Mouse (Mus musculus) hindbrain, embryonic 11.5 days (tissue): ENCODE measurements at regions not wholly inside any gene's neighbourhood (a gene's known extent, or its start where the extent isn't known, plus 50 kb on each side); places are given as distances from the start of the nearest gene placed in this dataset.

Experiments
- ATAC-seq: fragments of 200-750 bp; cut with Nextera tagmentation; 2 replicates; pipeline ENCODE4 v1.8.0; 2017; ENCODE audit warnings: mild to moderate bottlenecking, moderate TSS enrichment, moderate library complexity; ENCODE audit not compliant: low FRiP score
- DNase-seq: peaks from one replicate; pipeline ENCODE4 v3.0.0-alpha.2; 2015; ENCODE audit warnings: low spot score
- H3K27ac ChIP-seq: fragments of 300-500 bp; sonication (generic); 2 replicates; pipeline ENCODE4 v1.5.1; 2014; ENCODE audit warnings: mild to moderate bottlenecking, low read depth, low read length
- H3K27me3 ChIP-seq: fragments of 300-500 bp; sonication (generic); 2 replicates; pipeline ENCODE4 v1.6.1; 2014; ENCODE audit warnings: mild to moderate bottlenecking, low read length, moderate library complexity, mixed read lengths; ENCODE audit not compliant: control insufficient read depth, insufficient read depth
- H3K36me3 ChIP-seq: fragments of 300-500 bp; sonication (generic); 2 replicates; pipeline ENCODE4 v1.6.1; 2014; ENCODE audit warnings: mild to moderate bottlenecking, low read length, moderate library complexity, mixed read lengths; ENCODE audit not compliant: control insufficient read depth, insufficient read depth
- H3K4me1 ChIP-seq: fragments of 300-500 bp; sonication (generic); replicated peaks from 2 replicates; pipeline ENCODE4 v1.6.1; 2014; ENCODE audit warnings: low read length, mixed read lengths; ENCODE audit not compliant: control insufficient read depth, insufficient read depth
- H3K4me2 ChIP-seq: fragments of 300-500 bp; sonication (generic); replicated peaks from 2 replicates; pipeline ENCODE4 v1.6.1; 2014; ENCODE audit warnings: mild to moderate bottlenecking, low read depth, low read length
- H3K4me3 ChIP-seq: fragments of 300-500 bp; sonication (generic); 2 replicates; pipeline ENCODE4 v1.5.1; 2014; ENCODE audit warnings: low read depth, low read length
- H3K9ac ChIP-seq: fragments of 300-500 bp; sonication (generic); 2 replicates; pipeline ENCODE4 v1.6.1; 2014; ENCODE audit warnings: low read depth, low read length
- H3K9me3 ChIP-seq: fragments of 300-500 bp; sonication (generic); 2 replicates; pipeline ENCODE4 v1.6.1; 2016; ENCODE audit warnings: low read length; ENCODE audit not compliant: control insufficient read depth
- WGBS: fragments of 180-500 bp; shearing (Covaris S2); extraction: QIAGEN DNeasy Blood & Tissue Kit; methylation state at CpG from one replicate; pipeline ENCODE4 v1.1.7; 2014; 5-methylcytosine and 5-hydroxymethylcytosine counted together

DNA sequence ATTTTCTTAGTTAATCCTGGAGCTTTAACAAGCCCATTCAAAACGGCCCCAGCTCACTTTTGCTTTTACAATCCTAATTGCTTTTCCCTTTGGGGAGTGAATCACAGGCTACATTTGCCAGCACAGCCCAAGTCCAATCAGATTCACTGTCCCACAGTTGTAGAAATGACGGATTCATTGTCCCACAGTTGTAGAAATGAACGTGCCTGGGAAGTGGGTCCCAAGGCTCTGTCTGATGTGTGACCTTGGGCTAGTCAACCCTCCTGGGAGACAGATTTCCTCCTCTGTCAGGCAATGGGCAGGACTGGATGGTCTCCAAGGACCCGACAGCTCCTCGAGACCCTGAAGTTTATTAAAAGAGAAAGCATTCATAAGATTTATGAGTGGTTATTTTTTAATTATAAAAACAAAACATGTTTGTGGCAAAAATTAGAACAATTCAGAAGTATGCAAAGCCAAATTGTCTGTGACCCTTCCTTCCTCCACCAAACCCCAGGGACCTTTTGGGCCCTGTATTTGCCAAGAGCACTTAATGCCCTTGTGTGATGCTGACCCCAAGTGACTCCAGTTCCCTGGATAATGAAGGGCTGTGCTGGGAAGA is 93.1 kb downstream of the Fam43a start:
- H3K4me3 ChIP-seq, result no peak overlapping the region
- no peaks in the 10 kb centered on the region for H3K9me3 ChIP-seq
- DNase-seq (no peak), ATAC-seq (no peak)
- 69% methylated on average over 5 of the region's 5 CpGs for WGBS
- no peaks in the 10 kb centered on the region for H3K27me3 ChIP-seq
- no peaks in the 10 kb centered on the region for H3K4me1 ChIP-seq
- H3K9ac ChIP-seq, result no peak overlapping the region
- no peak overlapping the region for H3K27ac ChIP-seq
- no peak overlapping the region for H3K4me2 ChIP-seq
- H3K36me3 ChIP-seq, result no peaks in the 10 kb centered on the region

DNA sequence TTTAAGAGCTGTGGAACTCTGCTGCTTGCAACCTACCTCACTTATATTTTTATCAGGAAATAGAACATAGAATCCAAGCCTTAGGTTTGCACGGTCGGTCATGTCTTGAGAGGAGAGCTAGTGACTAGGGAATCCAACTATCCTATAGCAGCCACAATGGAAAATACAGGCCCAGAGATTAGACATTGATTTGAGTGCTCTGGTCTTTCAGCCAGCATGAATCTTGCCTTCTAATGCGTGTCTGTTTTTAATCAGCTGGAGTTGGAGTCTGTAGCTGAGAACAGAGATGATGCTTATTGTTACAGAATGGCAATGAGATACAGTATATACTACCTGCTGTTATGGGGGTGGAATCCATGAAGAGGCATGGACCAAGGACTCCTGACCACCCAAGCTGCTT is 93.7 kb downstream of the Fam43a start:
- Histone ChIP-seq H3K27me3 (no peaks in the 10 kb centered on the region), H3K4me2 (no peak overlapping the region), H3K9me3 (no peaks in the 10 kb centered on the region), H3K36me3 (no peaks in the 10 kb centered on the region), H3K27ac (no peak overlapping the region), H3K9ac (no peak overlapping the region), H3K4me1 (no peaks in the 10 kb centered on the region), H3K4me3 (no peak overlapping the region)
- DNase-seq (no peak), ATAC-seq (no peak)
- 83% methylated on average over 3 of the region's 3 CpGs for WGBS

DNA sequence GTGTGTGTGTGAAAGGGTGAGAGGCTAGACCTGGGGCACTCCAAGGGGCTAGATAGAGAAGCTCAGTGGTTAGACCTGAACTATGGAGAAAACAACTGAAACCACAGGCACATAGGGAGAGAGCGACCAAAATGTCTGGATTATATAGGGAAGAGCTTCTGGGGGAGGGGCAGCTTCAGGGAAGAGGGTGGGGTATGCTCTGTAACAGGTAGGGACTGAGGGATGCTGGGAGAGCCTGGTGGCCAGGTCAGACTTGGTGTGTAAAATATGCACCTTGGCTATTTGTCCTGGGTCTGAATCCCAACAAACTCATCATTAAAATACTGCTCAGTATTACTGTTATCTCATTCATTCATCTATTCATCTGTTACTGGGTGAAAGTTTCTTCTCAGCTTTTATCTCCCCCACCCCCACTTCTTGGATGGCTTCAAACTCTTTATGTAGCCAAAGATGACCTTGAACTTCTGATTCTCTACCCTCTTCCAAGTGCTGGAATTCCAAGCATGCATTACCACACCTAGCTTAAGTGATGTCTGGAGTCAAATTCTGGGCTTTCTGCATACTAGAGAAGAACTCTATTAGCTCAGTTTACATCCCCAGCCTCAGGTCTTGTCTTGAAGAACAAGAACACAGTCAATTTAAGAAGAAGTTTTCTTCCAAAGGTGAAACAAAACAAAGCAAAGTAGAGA is 94.5 kb downstream of the Fam43a start:
- H3K27ac ChIP-seq, result no peak overlapping the region
- DNase-seq, result no peak
- H3K9ac ChIP-seq, result no peak overlapping the region
- no peaks in the 10 kb centered on the region for H3K36me3 ChIP-seq
- no peak for ATAC-seq
- H3K4me2 ChIP-seq, result no peak overlapping the region
- no peaks in the 10 kb centered on the region for H3K4me1 ChIP-seq
- H3K4me3 ChIP-seq, result no peak overlapping the region
- no peaks in the 10 kb centered on the region for H3K27me3 ChIP-seq
- 83% methylated on average over 1 of the region's 1 CpGs for WGBS
- H3K9me3 ChIP-seq, result no peaks in the 10 kb centered on the region

DNA sequence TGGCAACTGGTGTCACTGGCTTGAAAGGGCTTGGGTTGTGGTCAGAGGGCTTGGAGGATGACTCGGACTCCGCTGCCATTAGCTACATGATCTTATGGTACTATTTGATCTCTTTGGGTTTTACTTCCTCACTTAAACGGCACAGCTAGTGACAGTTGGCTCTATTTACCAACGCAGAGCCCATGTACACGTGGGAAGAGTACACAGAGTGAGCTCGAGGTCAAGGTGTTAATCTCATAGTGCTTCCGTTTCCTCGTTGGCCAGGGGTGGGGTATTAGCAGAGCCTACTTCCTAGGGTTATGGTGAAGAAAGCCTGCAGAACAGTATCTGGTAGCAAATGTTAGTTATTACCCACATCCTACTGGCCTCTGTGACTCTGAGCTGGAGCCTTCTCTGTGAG is 96.2 kb downstream of the Fam43a start:
- Histone ChIP-seq H3K4me1 (no peaks in the 10 kb centered on the region), H3K4me2 (no peak overlapping the region), H3K36me3 (no peaks in the 10 kb centered on the region), H3K27me3 (no peaks in the 10 kb centered on the region), H3K4me3 (no peak overlapping the region), H3K9me3 (no peaks in the 10 kb centered on the region), H3K27ac (no peak overlapping the region), H3K9ac (no peak overlapping the region)
- WGBS, result 92% methylated on average over 8 of the region's 8 CpGs
- ATAC-seq (no peak), DNase-seq (no peak)

DNA sequence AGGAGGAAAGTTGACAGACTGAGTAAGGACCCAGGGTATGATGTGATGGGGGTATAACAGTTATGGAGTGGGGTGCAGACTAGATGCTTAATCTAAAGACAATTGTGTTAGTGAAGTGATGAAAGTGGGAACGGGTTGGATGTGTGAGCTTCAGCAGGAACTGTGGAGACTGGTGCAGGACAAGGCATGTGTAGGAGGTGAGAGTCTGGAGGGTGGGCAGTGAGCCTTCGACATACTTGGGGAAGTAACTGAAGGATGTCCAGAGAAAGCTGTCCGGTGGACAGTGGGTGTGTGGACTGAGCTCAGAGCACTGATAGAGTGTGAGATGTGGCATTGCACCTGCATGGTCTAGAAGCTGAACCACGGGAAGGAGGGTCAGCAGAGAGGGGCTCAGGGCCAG is 97.7 kb downstream of the Fam43a start:
- DNase-seq (no peak), ATAC-seq (no peak)
- H3K4me2 ChIP-seq, result no peak overlapping the region
- H3K9me3 ChIP-seq, result no peaks in the 10 kb centered on the region
- no peak overlapping the region for H3K9ac ChIP-seq
- no peaks in the 10 kb centered on the region for H3K4me1 ChIP-seq
- H3K36me3 ChIP-seq, result no peaks in the 10 kb centered on the region
- no peaks in the 10 kb centered on the region for H3K27me3 ChIP-seq
- no peak overlapping the region for H3K27ac ChIP-seq
- 85% methylated on average over 4 of the region's 4 CpGs for WGBS
- no peak overlapping the region for H3K4me3 ChIP-seq

DNA sequence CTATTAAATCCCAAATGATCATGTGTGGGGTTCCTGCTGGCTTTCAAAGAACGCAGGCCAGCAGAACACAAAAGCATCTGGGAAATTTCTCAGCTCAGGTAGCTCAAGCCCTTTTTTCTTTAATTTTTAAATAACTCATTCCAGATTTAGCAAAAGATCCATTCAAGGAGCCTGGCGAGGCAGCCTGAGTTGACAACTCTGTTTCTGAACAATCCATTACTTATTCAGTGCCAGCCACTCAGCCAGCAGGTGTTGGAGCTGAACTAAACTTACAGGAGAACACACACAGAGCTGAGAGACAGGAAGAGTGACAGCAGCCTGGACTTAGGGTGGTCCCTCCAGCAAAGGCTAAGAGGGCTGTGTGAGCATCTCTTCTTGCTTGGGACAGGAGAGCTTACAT is 98.3 kb downstream of the Fam43a start:
- H3K9ac ChIP-seq, result no peak overlapping the region
- H3K4me3 ChIP-seq, result no peak overlapping the region
- ATAC-seq (no peak), DNase-seq (no peak)
- no peaks in the 10 kb centered on the region for H3K27me3 ChIP-seq
- WGBS, result 64% methylated on average over 2 of the region's 2 CpGs
- no peak overlapping the region for H3K27ac ChIP-seq
- no peaks in the 10 kb centered on the region for H3K9me3 ChIP-seq
- no peaks in the 10 kb centered on the region for H3K36me3 ChIP-seq
- no peaks in the 10 kb centered on the region for H3K4me1 ChIP-seq
- H3K4me2 ChIP-seq, result no peak overlapping the region

DNA sequence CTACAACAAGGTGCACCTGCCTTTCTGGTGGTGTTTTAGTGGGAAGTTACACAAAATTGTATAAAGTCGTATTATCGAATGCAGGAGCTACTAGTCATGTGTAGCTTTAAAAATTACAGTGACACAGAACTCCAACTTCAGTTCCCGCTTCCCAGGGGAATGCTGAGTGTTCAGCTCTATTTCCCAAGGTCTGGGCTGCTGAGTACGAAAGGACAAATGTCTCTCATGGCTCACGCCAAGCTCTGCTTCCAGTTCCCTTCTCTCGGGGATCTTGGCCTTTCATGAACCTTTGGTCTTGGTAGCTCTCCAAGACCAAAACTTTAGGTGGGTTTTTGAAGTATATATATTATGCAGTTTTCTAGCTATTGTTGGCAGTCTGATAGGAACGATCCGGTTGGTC is 104.3 kb downstream of the Fam43a start:
- no peaks in the 10 kb centered on the region for H3K36me3 ChIP-seq
- H3K4me1 ChIP-seq, result no peaks in the 10 kb centered on the region
- no peak overlapping the region for H3K4me2 ChIP-seq
- no peaks in the 10 kb centered on the region for H3K9me3 ChIP-seq
- H3K27ac ChIP-seq, result no peak overlapping the region
- DNase-seq (no peak), ATAC-seq (no peak)
- no peaks in the 10 kb centered on the region for H3K27me3 ChIP-seq
- WGBS, result 92% methylated on average over 8 of the region's 8 CpGs
- no peak overlapping the region for H3K4me3 ChIP-seq
- H3K9ac ChIP-seq, result no peak overlapping the region

DNA sequence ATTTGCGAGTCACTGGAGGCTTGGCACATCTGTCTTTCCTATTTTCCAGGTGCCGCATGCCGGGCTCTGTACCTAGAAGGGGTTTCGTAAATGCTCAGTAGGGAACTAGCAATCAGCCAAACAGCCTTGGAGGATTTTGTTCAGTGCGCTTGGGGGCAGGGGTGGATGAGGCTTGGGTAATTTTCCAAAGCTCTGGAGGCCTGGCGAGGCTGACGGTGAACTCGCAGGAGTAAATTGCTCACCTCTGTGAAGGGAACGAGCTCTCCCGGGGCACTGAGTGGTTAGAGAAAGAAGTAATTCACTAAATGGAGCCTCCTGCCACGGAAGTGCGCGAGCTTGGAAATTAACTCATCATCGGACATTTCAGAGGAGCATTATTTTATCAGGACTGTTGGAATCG is 110.0 kb downstream of the Fam43a start:
- Histone ChIP-seq H3K9ac (no peak overlapping the region), H3K27ac (no peak overlapping the region), H3K4me1 (no peaks in the 10 kb centered on the region), H3K4me2 (no peak overlapping the region), H3K36me3 (no peaks in the 10 kb centered on the region), H3K27me3 (no peaks in the 10 kb centered on the region), H3K9me3 (no peaks in the 10 kb centered on the region), H3K4me3 (no peak overlapping the region)
- ATAC-seq (no peak), DNase-seq (no peak)
- 74% methylated on average over 15 of the region's 15 CpGs for WGBS

DNA sequence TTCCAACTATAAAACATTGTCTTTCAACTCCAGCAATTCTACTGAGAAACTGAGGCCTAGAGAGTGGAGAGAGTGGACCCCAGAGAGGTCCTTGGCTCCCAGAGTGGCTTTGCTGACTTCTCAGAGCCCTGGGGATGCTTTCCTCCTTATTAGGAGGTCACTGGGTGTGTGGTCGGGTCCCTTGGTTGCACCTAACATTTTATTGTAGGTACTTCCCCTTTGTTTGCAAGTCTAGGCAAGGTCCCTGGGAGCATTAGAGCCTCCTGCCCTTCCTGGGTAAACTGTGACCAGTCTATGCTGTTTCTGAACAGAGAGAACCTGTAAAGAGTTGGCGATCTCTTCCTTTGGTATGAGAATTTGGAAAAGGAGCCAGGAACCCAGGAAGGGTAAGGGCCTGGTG is 110.5 kb downstream of the Fam43a start:
- H3K9ac ChIP-seq, result no peak overlapping the region
- 80% methylated on average over 2 of the region's 2 CpGs for WGBS
- no peak for ATAC-seq
- H3K9me3 ChIP-seq, result no peaks in the 10 kb centered on the region
- no peaks in the 10 kb centered on the region for H3K4me1 ChIP-seq
- no peaks in the 10 kb centered on the region for H3K36me3 ChIP-seq
- no peak for DNase-seq
- no peaks in the 10 kb centered on the region for H3K27me3 ChIP-seq
- H3K4me2 ChIP-seq, result no peak overlapping the region
- H3K27ac ChIP-seq, result no peak overlapping the region
- H3K4me3 ChIP-seq, result no peak overlapping the region
